Mouse (Mus musculus): ENCODE measurements at regions not wholly inside any gene's neighbourhood (a gene's known extent, or its start where the extent isn't known, plus 50 kb on each side); places are given as distances from the start of the nearest gene placed in this dataset.

GRCm38 (mm10) chr6:66101555-66102071, 149.2 kb downstream of the 4930544G11Rik start:
- no peak overlapping the region for H3K4me3 ChIP-seq (ENCODE audit: low read depth, low read length)
- H3K27me3 ChIP-seq (replicated peaks; ENCODE audit: control insufficient read depth, insufficient read depth, low read length), result no peaks in the 10 kb centered on the region
- H3K27ac ChIP-seq (ENCODE audit: low read depth, low read length), result no peak overlapping the region
- H3K9ac ChIP-seq (ENCODE audit: low read length), result no peak overlapping the region
- H3K9me3 ChIP-seq (replicated peaks; ENCODE audit: control insufficient read depth, low read length), result no peaks in the 10 kb centered on the region
- WGBS, result 52% methylated on average over 3 of the region's 3 CpGs
- no peaks in the 10 kb centered on the region for H3K4me1 ChIP-seq (ENCODE audit: control insufficient read depth, insufficient read depth, low read length)
- H3K4me2 ChIP-seq (ENCODE audit: low read length), result no peak overlapping the region
- DNase-seq (ENCODE audit: low spot score), result peak; percentile 25
- no peaks in the 10 kb centered on the region for H3K36me3 ChIP-seq (ENCODE audit: control insufficient read depth, insufficient read depth, low read length)
- ATAC-seq, result no peak

- no peaks in the 10 kb centered on the region for H3K9me3 ChIP-seq (replicated peaks; ENCODE audit: control insufficient read depth, low read length)
- H3K27ac ChIP-seq (ENCODE audit: low read depth, low read length), result no peak overlapping the region
- H3K4me3 ChIP-seq (ENCODE audit: low read depth, low read length), result no peak overlapping the region
- H3K4me2 ChIP-seq (ENCODE audit: low read length), result no peak overlapping the region
- DNase-seq (ENCODE audit: low spot score) (no peak), ATAC-seq (no peak)
- no peaks in the 10 kb centered on the region for H3K36me3 ChIP-seq (ENCODE audit: control insufficient read depth, insufficient read depth, low read length)
- no peaks in the 10 kb centered on the region for H3K4me1 ChIP-seq (ENCODE audit: control insufficient read depth, insufficient read depth, low read length)
- WGBS, result 92% methylated on average over 6 of the region's 6 CpGs
- H3K9ac ChIP-seq (ENCODE audit: low read length), result no peak overlapping the region
- H3K27me3 ChIP-seq (replicated peaks; ENCODE audit: control insufficient read depth, insufficient read depth, low read length), result no peaks in the 10 kb centered on the region
These were observed 162.0 kb downstream of the 4930544G11Rik start for GRCm38 (mm10) chr6:66114366-66114765.

GRCm38 (mm10) chr6:66121479-66122183, 169.2 kb downstream of the 4930544G11Rik start:
- no peaks in the 10 kb centered on the region for H3K27me3 ChIP-seq (replicated peaks; ENCODE audit: control insufficient read depth, insufficient read depth, low read length)
- H3K4me1 ChIP-seq (ENCODE audit: control insufficient read depth, insufficient read depth, low read length), result no peaks in the 10 kb centered on the region
- peak; percentile 84 for ATAC-seq
- DNase-seq (ENCODE audit: low spot score), result peak; percentile 25
- no peaks in the 10 kb centered on the region for H3K36me3 ChIP-seq (ENCODE audit: control insufficient read depth, insufficient read depth, low read length)
- H3K4me2 ChIP-seq (ENCODE audit: low read length), result no peak overlapping the region
- 48% methylated on average over 5 of the region's 5 CpGs for WGBS
- H3K9ac ChIP-seq (ENCODE audit: low read length), result no peak overlapping the region
- H3K27ac ChIP-seq (ENCODE audit: low read depth, low read length), result no peak overlapping the region
- no peaks in the 10 kb centered on the region for H3K9me3 ChIP-seq (replicated peaks; ENCODE audit: control insufficient read depth, low read length)
- H3K4me3 ChIP-seq (ENCODE audit: low read depth, low read length), result no peak overlapping the region

GRCm38 (mm10) chr6:66124292-66124691, 171.9 kb downstream of the 4930544G11Rik start:
- H3K36me3 ChIP-seq (ENCODE audit: control insufficient read depth, insufficient read depth, low read length), result no peaks in the 10 kb centered on the region
- WGBS, result 79% methylated on average over 1 of the region's 1 CpGs
- no peak for DNase-seq (ENCODE audit: low spot score)
- H3K4me2 ChIP-seq (ENCODE audit: low read length), result no peak overlapping the region
- ATAC-seq, result no peak
- no peaks in the 10 kb centered on the region for H3K27me3 ChIP-seq (replicated peaks; ENCODE audit: control insufficient read depth, insufficient read depth, low read length)
- no peak overlapping the region for H3K4me3 ChIP-seq (ENCODE audit: low read depth, low read length)
- H3K9me3 ChIP-seq (replicated peaks; ENCODE audit: control insufficient read depth, low read length), result no peaks in the 10 kb centered on the region
- no peak overlapping the region for H3K9ac ChIP-seq (ENCODE audit: low read length)
- H3K27ac ChIP-seq (ENCODE audit: low read depth, low read length), result no peak overlapping the region
- no peaks in the 10 kb centered on the region for H3K4me1 ChIP-seq (ENCODE audit: control insufficient read depth, insufficient read depth, low read length)

GRCm38 (mm10) chr6:66151786-66152185, 199.4 kb downstream of the 4930544G11Rik start:
- Histone ChIP-seq H3K27me3 (replicated peaks; ENCODE audit: control insufficient read depth, insufficient read depth, low read length) (no peaks in the 10 kb centered on the region), H3K27ac (ENCODE audit: low read depth, low read length) (no peak overlapping the region), H3K4me2 (ENCODE audit: low read length) (no peak overlapping the region), H3K4me1 (ENCODE audit: control insufficient read depth, insufficient read depth, low read length) (no peaks in the 10 kb centered on the region), H3K9ac (ENCODE audit: low read length) (no peak overlapping the region), H3K4me3 (ENCODE audit: low read depth, low read length) (no peak overlapping the region), H3K9me3 (replicated peaks; ENCODE audit: control insufficient read depth, low read length) (no peaks in the 10 kb centered on the region), H3K36me3 (ENCODE audit: control insufficient read depth, insufficient read depth, low read length) (no peaks in the 10 kb centered on the region)
- ATAC-seq (no peak), DNase-seq (ENCODE audit: low spot score) (no peak)
- 81% methylated on average over 3 of the region's 3 CpGs for WGBS

GRCm38 (mm10) chr6:66154831-66155230, 202.4 kb downstream of the 4930544G11Rik start:
- Histone ChIP-seq H3K4me1 (ENCODE audit: control insufficient read depth, insufficient read depth, low read length) (no peaks in the 10 kb centered on the region), H3K27me3 (replicated peaks; ENCODE audit: control insufficient read depth, insufficient read depth, low read length) (no peaks in the 10 kb centered on the region), H3K27ac (ENCODE audit: low read depth, low read length) (no peak overlapping the region), H3K4me2 (ENCODE audit: low read length) (no peak overlapping the region), H3K9me3 (replicated peaks; ENCODE audit: control insufficient read depth, low read length) (no peaks in the 10 kb centered on the region), H3K9ac (ENCODE audit: low read length) (no peak overlapping the region), H3K36me3 (ENCODE audit: control insufficient read depth, insufficient read depth, low read length) (no peaks in the 10 kb centered on the region), H3K4me3 (ENCODE audit: low read depth, low read length) (no peak overlapping the region)
- ATAC-seq (no peak), DNase-seq (ENCODE audit: low spot score) (no peak)
- 93% methylated on average over 2 of the region's 2 CpGs for WGBS

- H3K36me3 ChIP-seq (ENCODE audit: control insufficient read depth, insufficient read depth, low read length), result no peaks in the 10 kb centered on the region
- WGBS, result 84% methylated on average over 2 of the region's 2 CpGs
- DNase-seq (ENCODE audit: low spot score) (no peak), ATAC-seq (no peak)
- H3K9ac ChIP-seq (ENCODE audit: low read length), result no peak overlapping the region
- no peak overlapping the region for H3K4me3 ChIP-seq (ENCODE audit: low read depth, low read length)
- H3K27me3 ChIP-seq (replicated peaks; ENCODE audit: control insufficient read depth, insufficient read depth, low read length), result no peaks in the 10 kb centered on the region
- H3K9me3 ChIP-seq (replicated peaks; ENCODE audit: control insufficient read depth, low read length), result no peaks in the 10 kb centered on the region
- no peak overlapping the region for H3K4me2 ChIP-seq (ENCODE audit: low read length)
- H3K27ac ChIP-seq (ENCODE audit: low read depth, low read length), result no peak overlapping the region
- H3K4me1 ChIP-seq (ENCODE audit: control insufficient read depth, insufficient read depth, low read length), result no peaks in the 10 kb centered on the region
These were observed 208.4 kb downstream of the 4930544G11Rik start for GRCm38 (mm10) chr6:66160805-66161204.

GRCm38 (mm10) chr6:66168913-66169312, 216.5 kb downstream of the 4930544G11Rik start:
- Histone ChIP-seq H3K27me3 (replicated peaks; ENCODE audit: control insufficient read depth, insufficient read depth, low read length) (no peaks in the 10 kb centered on the region), H3K4me3 (ENCODE audit: low read depth, low read length) (no peak overlapping the region), H3K4me2 (ENCODE audit: low read length) (no peak overlapping the region), H3K9me3 (replicated peaks; ENCODE audit: control insufficient read depth, low read length) (no peaks in the 10 kb centered on the region), H3K27ac (ENCODE audit: low read depth, low read length) (no peak overlapping the region), H3K9ac (ENCODE audit: low read length) (no peak overlapping the region), H3K36me3 (ENCODE audit: control insufficient read depth, insufficient read depth, low read length) (no peaks in the 10 kb centered on the region), H3K4me1 (ENCODE audit: control insufficient read depth, insufficient read depth, low read length) (no peaks in the 10 kb centered on the region)
- WGBS, result 66% methylated on average over 3 of the region's 3 CpGs
- ATAC-seq (no peak), DNase-seq (ENCODE audit: low spot score) (no peak)

GRCm38 (mm10) chr6:66197990-66198389, 245.6 kb downstream of the 4930544G11Rik start:
- H3K9me3 ChIP-seq (replicated peaks; ENCODE audit: control insufficient read depth, low read length), result no peaks in the 10 kb centered on the region
- H3K4me2 ChIP-seq (ENCODE audit: low read length), result no peak overlapping the region
- peak; percentile 72 for DNase-seq (ENCODE audit: low spot score)
- peak; percentile 91 for ATAC-seq
- no peaks in the 10 kb centered on the region; the same call in 1 of the 2 replicates for H3K27me3 ChIP-seq (replicated peaks; ENCODE audit: control insufficient read depth, insufficient read depth, low read length)
- H3K27ac ChIP-seq (ENCODE audit: low read depth, low read length), result no peak overlapping the region
- H3K4me1 ChIP-seq (ENCODE audit: control insufficient read depth, insufficient read depth, low read length), result no peaks in the 10 kb centered on the region
- 80% methylated on average over 1 of the region's 1 CpGs for WGBS
- H3K9ac ChIP-seq (ENCODE audit: low read length), result no peak overlapping the region
- no peak overlapping the region for H3K4me3 ChIP-seq (ENCODE audit: low read depth, low read length)
- no peaks in the 10 kb centered on the region for H3K36me3 ChIP-seq (ENCODE audit: control insufficient read depth, insufficient read depth, low read length)

Data from forebrain, embryonic 14.5 days (tissue).